Mouse (Mus musculus) kidney, adult 9 months (tissue): Measurements from ENCODE around the gene Parp8.
"Not testable (repeated sequence)": the region's sequence is repeated elsewhere in the genome, so short reads cannot be mapped to it uniquely, and the experiment has no call there.

Experiments used
- DNase-seq: peaks from one replicate; pipeline ENCODE4 v3.0.0; 2022

Gene Parp8

DNA sequence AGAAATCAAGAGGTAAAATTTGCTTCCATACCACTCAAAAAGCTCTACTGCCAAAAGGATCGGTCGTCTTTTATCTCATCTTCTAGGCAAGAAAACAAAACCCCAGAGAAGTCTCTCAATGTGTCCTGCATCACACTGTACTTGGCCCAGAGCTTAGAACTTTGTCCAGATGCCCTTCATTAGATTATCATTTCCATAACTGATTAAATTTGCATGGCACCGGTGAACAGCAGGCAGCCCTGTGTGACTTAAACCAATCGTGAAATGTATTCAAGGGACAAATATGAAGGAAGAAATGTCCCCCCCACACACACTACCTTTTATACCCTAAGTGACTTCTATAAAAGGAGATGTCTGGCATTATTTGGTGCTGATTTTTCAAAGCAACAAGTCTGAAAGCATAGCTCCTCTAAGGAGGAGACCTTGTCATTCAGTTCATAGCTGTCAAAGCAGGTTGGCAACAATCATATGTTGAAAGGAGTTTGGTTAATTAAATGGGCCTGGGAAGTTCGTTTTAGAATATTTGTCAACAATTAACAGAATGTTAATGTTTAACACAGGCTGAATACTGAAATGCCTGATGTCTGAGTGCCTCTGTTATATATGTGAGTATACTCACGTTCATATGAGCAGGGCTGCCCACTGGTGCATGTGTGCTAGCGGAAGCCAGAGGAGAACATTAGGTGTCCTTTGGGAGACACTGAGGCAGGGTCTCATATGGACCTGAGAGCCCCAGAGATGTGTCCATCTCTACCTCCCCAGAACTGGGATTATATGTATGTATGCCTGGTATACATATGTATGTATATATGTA lies 66.4 kb downstream of the Parp8 start:
- peak; percentile 79 for DNase-seq

DNA sequence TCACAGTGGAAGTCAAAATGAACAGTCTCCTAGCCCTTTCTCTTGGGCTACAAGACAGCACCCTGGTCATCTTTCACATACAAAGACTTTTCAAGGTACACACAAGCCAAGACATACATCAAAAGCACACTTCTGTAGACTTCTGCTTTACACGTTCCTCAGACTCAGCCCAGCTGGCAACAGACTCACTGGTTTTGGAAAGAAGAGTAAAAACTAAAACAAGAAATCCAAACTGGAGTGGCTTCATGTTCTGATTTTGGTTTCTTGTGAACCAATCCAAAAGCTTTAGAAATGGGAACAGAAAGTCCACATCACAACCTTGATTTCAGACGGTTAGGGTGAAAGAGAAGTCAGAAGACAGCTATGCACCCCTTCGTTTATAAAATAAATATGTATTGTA lies 67.8 kb downstream of the Parp8 start:
- DNase-seq = no peak

- DNase-seq = no peak
Measured at GRCm38 (mm10) chr13:116951336-116951735, 74.0 kb downstream of the Parp8 start.

DNA sequence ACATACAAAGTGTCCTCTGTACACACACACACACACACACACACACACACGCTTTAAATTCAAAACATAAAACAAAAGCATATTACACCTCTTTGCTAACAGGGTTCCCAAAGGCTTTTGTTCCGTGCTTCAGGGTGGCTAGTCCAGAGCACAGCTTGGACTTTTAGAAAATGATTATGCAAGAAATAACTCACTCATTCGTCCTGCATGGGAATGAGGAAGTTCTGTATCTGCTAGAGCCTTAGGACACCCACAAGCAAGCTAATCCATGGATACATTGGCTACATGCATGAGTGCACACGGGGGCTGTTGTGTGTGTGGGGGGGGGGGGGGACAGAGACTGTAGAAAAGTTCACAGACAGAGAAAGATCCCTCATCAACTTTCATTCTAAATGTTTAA lies 75.8 kb downstream of the Parp8 start:
- DNase-seq = peak; percentile 77

- peak; percentile 28 for DNase-seq
Measured at GRCm38 (mm10) chr13:116949056-116949455, 76.3 kb downstream of the Parp8 start.

DNA sequence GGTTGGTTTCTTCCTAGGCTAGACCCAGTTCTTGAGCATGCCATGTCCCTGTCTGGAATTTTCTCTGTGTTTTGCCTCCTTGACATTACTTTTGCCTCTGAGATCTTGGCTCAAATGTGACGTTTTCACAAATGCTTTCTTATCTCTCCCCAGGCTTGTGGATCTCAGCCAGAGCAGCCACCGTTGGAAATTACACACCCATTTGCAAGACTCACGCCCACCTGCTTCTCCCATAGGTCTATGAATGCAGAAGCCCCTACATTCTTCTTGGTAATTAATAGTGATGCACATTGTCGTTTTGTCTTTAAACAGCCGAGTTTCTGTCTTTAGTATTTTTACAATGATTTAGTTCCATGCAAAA lies 77.1 kb downstream of the Parp8 start:
- no peak for DNase-seq

DNA sequence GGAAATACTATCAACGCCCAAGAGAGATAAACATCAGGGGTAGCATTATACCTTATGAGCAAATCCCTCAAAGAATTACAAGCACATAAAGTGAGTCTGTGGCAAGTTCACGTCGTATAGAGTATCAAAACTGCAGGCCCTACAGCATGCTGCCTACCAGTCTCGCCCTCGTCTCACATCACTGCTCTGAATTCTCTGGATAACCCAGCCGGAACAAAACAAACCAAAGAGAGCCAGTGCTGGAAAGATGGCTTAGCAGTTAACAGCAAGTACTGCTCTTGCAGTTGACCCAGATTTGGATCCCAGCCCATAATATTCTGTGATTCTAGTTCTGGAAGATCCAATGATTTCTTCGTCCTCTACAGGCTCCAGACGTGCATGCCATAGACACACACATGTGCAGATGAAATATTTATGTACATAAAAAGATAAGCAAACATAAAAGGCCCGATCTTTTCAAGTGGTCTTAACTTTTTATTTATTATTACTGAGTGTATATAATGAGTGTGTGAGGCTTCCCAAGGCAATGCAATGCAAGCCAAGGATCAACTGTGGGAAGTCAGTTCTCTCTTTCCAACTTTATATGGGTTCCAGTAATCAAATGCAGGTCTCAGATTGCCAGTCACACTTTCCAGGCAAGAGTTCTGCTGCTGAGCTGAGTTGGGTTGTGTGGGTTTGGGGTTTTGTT lies 77.6 kb downstream of the Parp8 start:
- DNase-seq = peak; percentile 94

- DNase-seq = peak; percentile 67
Measured at GRCm38 (mm10) chr13:116946566-116946965, 78.8 kb downstream of the Parp8 start.

DNA sequence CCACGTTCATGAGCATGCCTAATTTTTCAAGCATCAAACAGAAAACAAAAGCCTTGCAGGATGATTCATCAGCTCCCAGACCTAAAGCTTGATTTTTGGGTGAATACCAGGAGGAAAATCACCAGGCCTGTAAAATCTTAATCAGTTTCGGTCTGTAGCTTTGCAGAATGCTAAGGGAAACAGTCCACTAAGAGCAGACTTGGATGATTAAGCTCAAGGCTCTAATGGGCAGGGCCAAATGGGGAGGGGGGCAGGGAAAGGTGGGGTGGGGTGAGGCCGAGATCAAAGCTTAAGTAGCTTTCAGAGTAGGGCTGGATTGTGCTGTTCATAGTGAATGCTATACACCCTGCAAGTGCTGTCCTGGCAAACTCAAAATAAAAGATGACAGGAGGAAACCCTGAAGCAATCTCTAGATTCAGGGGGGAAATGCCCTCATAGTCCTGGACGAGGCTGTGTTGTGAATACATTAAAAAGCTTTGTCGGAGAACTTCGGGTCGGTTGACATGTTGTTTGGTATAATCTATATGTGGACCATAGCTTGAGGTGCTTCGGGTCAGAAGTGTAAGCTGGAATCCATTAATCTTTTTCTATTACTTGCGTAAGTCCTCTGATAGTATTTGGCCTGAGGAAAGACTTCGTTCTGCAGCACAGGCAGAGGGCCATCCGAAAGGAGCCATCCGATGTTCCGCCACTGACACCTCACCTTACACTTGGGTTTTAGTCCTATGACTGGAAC lies 83.9 kb downstream of the Parp8 start:
- DNase-seq = peak; percentile 47

- DNase-seq = peak; percentile 86
Measured at GRCm38 (mm10) chr13:116940761-116941160, 84.6 kb downstream of the Parp8 start.

DNA sequence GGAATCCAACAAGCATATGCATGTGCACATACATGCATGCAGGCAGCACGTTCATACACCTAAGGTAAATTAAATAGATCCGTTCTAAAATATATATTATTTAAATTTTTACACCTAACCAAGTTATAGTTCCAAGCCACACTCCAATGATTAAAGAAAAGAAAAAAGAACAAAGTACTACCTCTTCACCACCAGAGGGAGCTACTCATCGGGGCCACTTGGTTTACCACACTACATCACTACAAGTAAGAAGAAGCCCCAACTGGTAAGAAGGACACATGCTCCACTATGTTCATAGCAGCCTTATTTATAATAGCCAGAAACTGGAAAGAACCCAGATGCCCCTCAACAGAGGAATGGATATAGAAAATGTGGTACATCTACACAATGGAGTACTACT lies 88.3 kb downstream of the Parp8 start:
- DNase-seq = not testable (repeated sequence)

GRCm38 (mm10) chr13:116917387-116917930 lies 107.9 kb downstream of the Parp8 start:
- no peak for DNase-seq

- DNase-seq = no peak
Measured at GRCm38 (mm10) chr13:116908284-116908683, 117.1 kb downstream of the Parp8 start.

GRCm38 (mm10) chr13:116903394-116903793 lies 121.9 kb downstream of the Parp8 start:
- DNase-seq = no peak

GRCm38 (mm10) chr13:116898395-116898794 lies 126.9 kb downstream of the Parp8 start:
- no peak for DNase-seq

DNA sequence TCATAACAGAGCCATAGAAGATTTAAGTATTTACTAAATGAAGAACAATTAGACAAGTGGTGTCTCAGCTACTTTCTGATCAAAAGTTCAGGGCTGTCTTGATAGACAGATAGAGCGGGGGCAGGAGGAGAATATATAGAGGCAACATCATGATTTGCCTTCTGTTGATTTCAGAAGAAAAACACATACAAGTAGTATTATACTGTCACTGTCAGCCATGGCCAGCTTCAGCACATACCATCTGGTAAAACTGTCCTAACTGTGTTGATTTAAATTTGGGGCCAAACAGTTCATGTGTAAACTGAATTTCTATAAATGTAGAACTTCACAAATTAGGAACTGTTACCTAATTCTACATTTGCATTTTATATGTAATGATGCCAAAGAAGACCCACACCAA lies 127.6 kb downstream of the Parp8 start:
- no peak for DNase-seq

DNA sequence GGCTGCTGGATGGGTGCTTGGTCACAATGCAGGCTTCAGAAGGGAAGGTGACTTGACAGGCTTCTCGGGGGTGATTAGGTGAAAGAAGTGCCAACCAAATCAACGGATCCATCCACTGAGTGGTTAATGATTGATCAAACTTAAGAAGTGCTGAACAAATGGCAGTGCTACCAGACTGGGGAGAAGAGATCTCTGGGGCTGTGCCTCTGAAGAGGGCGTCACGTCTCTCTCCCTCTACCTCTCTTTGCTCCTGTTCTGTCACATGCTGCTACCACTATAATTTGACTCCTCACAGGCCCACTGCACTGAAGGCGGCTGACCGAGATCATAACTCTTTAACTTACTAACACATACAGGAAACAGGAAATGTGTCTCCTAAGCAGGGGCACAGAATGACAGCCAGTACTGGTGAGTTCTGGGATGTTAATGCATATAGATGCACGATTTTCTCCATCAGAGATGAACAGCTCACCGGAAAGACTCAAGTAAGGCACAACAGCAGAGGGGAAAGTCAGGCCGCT lies 140.9 kb downstream of the Parp8 start:
- peak; percentile 18 for DNase-seq

DNA sequence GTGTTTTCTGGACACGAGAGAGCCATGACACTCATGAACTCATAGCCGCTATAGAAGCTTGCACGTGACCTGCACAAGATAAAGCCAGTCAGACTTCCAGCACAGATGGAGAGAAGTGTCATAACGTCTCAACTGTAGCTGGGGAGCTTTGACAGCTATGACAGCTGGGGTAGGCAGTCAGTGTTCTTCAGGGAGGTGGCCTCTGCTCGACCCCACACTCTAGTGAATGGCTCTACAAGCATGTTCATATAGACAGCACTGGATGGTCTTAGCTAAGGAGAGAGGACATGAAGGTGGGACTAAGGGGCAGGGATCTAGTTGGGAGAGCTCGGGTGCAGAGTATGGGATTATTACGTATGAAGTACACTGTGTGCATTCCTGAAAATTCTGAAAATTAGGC lies 143.1 kb downstream of the Parp8 start:
- DNase-seq = no peak

DNA sequence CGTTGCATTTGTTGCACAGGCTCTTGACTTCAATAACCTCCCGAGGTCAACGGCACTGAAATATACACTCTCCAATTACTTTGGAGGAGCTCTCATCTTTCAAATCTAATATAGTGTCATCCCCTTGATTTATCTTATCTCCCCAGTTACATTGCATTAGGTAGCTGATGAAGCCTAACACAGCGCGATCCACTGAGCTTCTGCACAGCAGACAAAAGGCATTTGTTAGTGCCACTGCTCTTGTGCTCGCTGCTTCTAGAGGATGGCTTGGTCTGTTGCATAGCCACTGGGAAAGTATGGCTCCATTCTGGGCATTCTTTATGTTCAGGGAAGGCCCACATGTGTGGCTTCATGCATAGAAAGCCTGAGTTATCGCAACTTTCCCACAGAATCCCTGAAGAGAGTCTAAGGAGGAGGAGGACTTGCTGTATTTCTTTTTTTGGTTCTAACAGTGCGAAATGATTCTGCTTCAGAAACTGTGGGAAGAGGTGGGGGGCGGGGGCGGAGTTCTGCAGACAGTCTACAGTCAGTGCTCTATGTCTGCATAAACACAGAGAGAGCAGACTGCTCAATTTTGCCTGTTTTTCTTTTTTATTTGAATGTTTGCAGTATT lies 145.7 kb downstream of the Parp8 start:
- DNase-seq = no peak

DNA sequence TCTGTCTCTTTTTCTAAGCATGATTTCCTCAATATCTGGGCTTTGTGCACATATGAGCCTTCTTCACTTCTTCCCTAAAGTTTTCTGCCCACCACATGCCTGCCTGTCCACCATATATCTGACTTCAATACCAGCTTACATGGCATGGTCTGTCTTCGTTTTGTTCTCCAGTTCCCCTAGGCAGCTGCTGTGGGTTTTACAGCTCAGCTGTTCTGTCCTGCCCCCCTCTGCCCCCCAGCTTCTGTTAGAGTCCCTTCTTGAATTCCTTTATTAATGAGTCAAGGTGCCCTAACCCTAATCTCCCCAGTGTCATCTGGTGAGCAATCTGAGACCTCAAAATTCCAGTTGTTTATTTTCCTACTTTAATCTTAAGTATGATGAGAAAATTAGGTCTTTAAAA lies 155.1 kb downstream of the Parp8 start:
- no peak for DNase-seq

DNA sequence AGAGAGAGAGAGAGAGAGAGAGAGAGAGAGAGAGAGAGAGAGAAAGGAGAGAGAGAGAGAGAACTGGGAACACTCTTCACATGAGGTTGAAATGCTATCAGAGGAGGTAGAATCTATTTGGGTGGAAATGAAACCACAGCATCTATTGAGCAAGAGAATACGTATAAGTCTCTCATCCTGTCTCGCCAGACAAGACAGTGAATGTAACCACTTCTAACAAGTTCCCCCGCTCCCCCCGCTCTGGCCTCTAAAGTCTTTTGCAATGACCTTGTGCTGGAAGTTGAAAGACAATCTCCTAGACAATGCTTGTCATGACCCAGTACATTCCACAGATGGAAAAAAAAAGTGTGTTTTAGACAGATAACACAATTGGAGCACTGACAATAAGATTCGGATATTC lies 181.4 kb downstream of the Parp8 start:
- DNase-seq = no peak

DNA sequence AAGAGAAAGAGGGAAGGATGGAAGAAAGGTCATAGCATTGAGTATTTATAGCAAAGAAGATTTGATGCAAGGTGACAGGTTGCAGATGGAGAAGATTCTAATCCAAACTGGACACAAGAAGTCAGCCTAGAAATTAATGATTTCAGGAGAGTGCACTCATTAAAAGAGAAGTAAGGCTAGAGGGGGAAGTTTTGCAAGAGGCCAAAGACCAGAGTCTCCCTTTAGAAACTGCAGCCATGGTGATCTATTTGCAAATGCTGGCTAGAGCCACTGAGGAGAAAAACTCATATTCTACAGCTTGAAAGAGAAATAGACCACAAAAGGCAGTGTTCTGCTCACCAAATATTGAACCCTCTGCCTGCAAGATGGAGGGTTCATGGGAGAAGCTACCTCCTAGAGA lies 194.4 kb downstream of the Parp8 start:
- peak; percentile 25 for DNase-seq

GRCm38 (mm10) chr13:116829015-116829414 lies 196.3 kb downstream of the Parp8 start:
- DNase-seq = no peak
